In genomic region chr2:102736490-102736889, GRCm38 (mm10) we compare ENCODE assay signal across 16 mouse cellular contexts.
"Had no signal": no experiment of that assay in that cellular context is flagged by ENCODE, and none has a peak within 500 bp of the region (broad histone marks: within the 10 kb centered on the region; RNA-seq: fewer than 3 reads in every experiment).

No protein-coding gene starts in this region.

- H3K27ac ChIP-seq: layer of hippocampus, adult 2 months; limb, embryonic 10.5 days; limb, embryonic 13.5 days; liver, embryonic 13.5 days; macrophage; stomach, embryonic 15.5 days had no signal

- H3K9me3 ChIP-seq: limb, embryonic 10.5 days; limb, embryonic 13.5 days; liver, embryonic 13.5 days; stomach, embryonic 15.5 days had no signal

- H3K4me1 ChIP-seq: stomach, embryonic 15.5 days had no signal

- H3K4me3 ChIP-seq: layer of hippocampus, adult 2 months; limb, embryonic 10.5 days; limb, embryonic 13.5 days; liver, embryonic 13.5 days; stomach, embryonic 15.5 days had no signal

- H3K4me2 ChIP-seq: limb, embryonic 13.5 days; liver, embryonic 13.5 days; midbrain, embryonic 11.5 days; stomach, embryonic 15.5 days had no signal

- H3K27me3 ChIP-seq: liver, embryonic 13.5 days; stomach, embryonic 15.5 days had no signal

- H3K36me3 ChIP-seq: limb, embryonic 10.5 days; limb, embryonic 13.5 days; liver, embryonic 13.5 days; stomach, embryonic 15.5 days had no signal

- ATAC-seq: inflammation-experienced regulatory T-cells, adult 6 months; intestine, embryonic 16.5 days had no signal

- DNase-seq: kidney, adult 18-20 months; kidney, adult 9 months; kidney, postnatal 25 days; layer of hippocampus, adult 9-11 months; liver; liver, embryonic 13.5 days; midbrain, embryonic 14.5 days; thymus, postnatal 25 days had no signal

- H3K9ac ChIP-seq: limb, embryonic 13.5 days; liver, embryonic 13.5 days; stomach, embryonic 15.5 days had no signal
